Mouse (Mus musculus) olfactory bulb, adult 2 months (tissue): ENCODE data around the gene Smoc1. TPM values are rescaled to one million over a fixed set of nuclear protein-coding genes. Genes with fewer than 3 reads are reported as not detected.
A peak's percentile ranks its signal among the peaks of the same experiment; 100 is the strongest.

Experiments
- H3K27ac ChIP-seq: fragments of 200-500 bp; 2 replicates; pipeline ENCODE4 v1.5.1; 2012; ENCODE audit warnings: low read depth, low read length; ENCODE audit not compliant: insufficient read depth
- H3K4me1 ChIP-seq: fragments of 200-500 bp; 2 replicates; pipeline ENCODE4 v1.6.1; 2012; ENCODE audit warnings: low read length; ENCODE audit not compliant: control insufficient read depth, insufficient read depth
- H3K4me3 ChIP-seq: fragments of 200-500 bp; 2 replicates; pipeline ENCODE4 v1.5.1; 2012; ENCODE audit warnings: mild to moderate bottlenecking, low read depth, low read length, moderate library complexity; ENCODE audit not compliant: insufficient read depth
- CTCF ChIP-seq: fragments of 200-500 bp; IDR thresholded peaks from 2 replicates; pipeline ENCODE4 v1.5.1; 2012; ENCODE audit warnings: low read depth, mild to moderate bottlenecking, low read length, moderate library complexity; ENCODE audit not compliant: insufficient read depth
- POLR2A ChIP-seq: fragments of 200-500 bp; IDR thresholded peaks from 2 replicates; pipeline ENCODE4 v1.6.1; 2012; ENCODE audit warnings: mild to moderate bottlenecking, low read depth, low read length, moderate library complexity; ENCODE audit not compliant: insufficient read depth
- WGBS: fragments of 180-500 bp; shearing (Covaris S2); methylation state at CpG from one replicate; pipeline ENCODE4 v1.1.7; 2018; 5-methylcytosine and 5-hydroxymethylcytosine counted together
- polyA plus RNA-seq: library from polyadenylated mRNA; stranded (reverse); fragments of >200 nt; gene quantifications from 2 replicates; pipeline ENCODE4 v1.2.4, GENCODE M21; 2012; ENCODE audit warnings: low replicate concordance; ENCODE audit not compliant: missing spikeins, insufficient read depth, insufficient read length

Smoc1 gene
- polyA plus RNA-seq, 1 experiment: not detected

DNA sequence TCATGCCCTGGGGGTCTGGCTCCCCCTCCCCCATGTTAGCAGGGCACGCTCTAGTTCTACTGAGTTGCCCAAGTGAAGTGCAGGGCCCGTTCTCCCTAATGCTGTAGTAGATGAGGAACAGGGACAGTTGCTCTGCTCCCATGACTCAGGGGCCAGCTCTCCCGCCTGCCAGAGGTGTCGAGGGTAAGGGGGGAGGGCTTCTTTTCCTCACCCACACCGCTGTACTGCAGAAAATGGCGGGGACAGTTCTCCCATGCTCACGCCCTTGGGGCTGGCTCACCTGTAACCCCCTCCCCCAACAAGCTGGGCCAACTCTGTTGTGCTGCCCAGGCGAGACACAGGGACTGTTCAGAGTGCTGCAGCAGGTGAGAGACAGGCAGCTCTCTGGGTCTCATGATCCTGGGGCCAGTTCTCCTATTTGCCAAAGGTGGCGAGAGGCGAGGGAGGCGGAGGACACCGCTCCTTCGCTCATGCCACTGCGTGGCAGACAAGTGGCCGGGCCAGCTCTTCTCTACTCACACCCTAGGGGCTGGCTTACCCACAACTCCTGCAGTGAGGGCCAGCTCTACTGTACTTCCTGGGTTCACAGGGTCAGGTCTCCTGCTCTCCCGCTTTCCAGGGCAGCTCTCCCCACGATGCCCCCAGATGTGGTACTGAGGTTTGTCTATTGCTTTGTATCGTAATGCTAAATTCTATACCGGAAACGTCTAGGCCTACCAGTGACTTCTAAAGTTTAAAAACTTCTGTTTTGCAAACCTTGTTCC, 7.9 kb upstream of the Smoc1 start:
- no peak for TF ChIP-seq CTCF
- TF ChIP-seq POLR2A: no peak
- 90% methylated on average over 20 of the region's 20 CpGs for WGBS
- H3K4me3 ChIP-seq: no peak overlapping the region
- no peak overlapping the region for H3K27ac ChIP-seq
- H3K4me1 ChIP-seq: no peaks in the 10 kb centered on the region

DNA sequence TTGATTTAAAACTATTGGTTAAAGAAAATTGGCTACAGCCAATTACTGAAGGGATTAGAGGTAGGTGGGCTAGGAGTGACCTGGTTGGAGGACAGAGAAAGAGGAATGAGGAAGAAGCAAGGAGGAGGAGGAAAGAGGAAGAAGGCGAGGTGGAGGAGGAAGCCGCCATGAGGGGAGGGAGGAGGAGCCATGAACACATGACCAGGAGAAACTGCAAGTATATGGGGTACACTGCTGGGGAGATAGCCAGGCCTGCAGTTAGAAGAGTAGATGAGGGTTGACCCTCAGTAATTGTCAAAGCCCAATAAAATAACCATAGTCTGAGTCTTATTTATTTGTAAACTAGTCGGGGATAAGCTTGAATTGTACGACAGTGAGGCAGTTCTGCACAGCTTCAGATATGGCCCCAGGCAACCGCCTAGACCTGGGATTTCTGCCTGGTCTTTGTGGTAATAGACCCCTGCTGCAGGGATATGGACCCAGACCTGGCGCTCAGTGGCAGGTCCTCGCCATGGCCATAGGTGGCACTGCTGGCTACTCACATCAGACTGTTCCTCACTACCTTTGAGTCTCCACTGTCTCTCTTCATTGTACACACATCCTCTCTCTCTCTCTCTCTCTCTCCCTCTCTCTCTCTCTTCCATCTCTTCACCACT, 7.2 kb upstream of the Smoc1 start:
- Histone ChIP-seq H3K4me3 (no peak overlapping the region), H3K4me1 (no peaks in the 10 kb centered on the region), H3K27ac (no peak overlapping the region)
- WGBS: 88% methylated on average over 7 of the region's 7 CpGs
- TF ChIP-seq POLR2A (no peak), CTCF (no peak)

DNA sequence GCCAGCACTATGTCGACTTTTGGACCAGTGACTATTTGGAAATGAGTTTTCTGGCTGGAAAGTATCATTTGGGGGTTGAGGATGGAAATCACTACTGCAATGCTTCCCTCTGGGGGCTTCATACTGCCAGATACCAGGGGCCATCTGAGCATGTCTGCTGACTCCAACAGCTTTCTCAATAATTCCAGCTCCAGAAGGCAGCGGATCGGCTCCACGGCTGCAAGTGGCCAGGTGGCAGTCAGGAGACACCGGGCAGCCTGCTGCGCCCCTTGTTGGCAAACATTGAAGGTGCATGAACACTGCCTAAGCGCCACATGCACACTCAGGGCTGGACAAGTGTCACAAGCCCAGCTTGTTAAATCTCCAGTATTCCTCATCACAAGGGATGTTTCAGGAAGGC, 2.2 kb upstream of the Smoc1 start:
- H3K27ac ChIP-seq: no peak overlapping the region
- no peak overlapping the region for H3K4me3 ChIP-seq
- H3K4me1 ChIP-seq: peaks cover 16% of the 10 kb centered on the region
- TF ChIP-seq CTCF: no peak
- no peak for TF ChIP-seq POLR2A
- 89% methylated on average over 7 of the region's 7 CpGs for WGBS

DNA sequence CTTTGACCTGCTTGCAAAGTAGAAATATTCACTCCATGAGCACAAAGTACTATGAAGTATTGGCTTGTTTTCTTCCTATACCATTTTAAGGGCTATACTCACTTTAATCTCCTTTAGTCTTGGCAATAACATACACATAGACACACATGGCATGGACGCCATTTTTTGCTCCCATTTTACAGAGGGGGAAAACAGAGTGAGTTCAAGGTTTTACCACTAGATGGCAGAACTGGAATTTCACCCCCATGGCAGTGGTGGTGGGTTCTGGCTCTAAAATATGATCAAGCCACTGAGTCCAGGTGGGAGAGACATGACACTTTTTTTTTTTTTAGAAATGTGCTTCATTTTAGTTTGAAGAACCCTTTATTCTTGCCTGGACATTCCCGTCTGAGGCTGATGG, 1.6 kb upstream of the Smoc1 start:
- TF ChIP-seq CTCF: no peak
- no peak for TF ChIP-seq POLR2A
- WGBS: 82% methylated on average over 2 of the region's 2 CpGs
- no peak overlapping the region for H3K4me3 ChIP-seq
- peaks cover 16% of the 10 kb centered on the region for H3K4me1 ChIP-seq
- no peak overlapping the region for H3K27ac ChIP-seq

DNA sequence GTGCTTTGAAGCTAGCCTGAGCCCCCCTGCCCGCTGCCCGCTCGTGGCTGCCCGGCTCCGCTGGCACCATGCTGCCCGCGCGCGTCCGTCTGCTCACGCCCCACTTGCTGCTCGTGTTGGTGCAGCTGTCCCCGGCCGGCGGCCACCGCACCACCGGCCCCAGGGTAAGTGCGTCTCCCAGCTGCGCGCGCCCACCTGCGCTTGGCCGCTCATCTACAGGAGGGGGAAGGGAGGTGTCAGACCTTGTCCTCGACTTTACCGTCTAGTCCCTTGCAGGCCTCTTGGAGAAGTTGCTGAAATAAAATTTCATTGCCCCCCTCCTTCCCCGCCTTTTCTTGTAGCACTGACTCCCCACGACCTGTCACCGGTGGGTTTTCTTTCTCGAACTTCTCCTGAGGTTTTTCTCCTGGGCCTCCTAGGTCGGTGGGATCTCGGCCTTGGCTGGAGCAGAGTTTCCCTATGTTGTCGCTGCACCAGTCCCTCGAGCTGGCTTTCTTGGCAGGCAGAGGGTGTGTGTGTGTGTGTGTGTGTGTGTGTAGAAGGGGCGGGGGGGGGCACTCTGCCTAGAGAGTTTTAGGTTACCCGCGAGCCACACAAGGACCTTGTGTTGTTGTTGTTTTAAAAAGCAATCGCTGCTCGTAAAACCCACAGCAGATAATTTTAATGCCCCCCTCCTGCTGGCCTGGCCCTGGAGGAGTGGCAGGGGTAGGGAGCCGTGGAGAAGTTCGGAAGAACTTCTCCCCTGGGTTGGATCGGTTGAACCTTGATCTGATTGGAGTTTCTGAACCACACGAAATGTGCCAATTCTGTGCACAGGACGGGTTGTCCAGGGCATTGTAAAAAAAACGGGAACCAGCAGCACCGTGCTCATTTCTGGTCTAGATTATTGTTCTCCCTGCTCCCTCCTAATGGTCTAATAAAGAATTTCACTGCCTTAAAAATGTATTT, 661 bp downstream of the Smoc1 start:
- Histone ChIP-seq H3K27ac (no peak overlapping the region), H3K4me1 (peaks cover 19% of the 10 kb centered on the region), H3K4me3 (peak overlapping the region; percentile 77)
- no peak; the same call in 1 of the 2 replicates for TF ChIP-seq POLR2A
- no peak for TF ChIP-seq CTCF
- 7% methylated on average over 45 of the region's 45 CpGs for WGBS

DNA sequence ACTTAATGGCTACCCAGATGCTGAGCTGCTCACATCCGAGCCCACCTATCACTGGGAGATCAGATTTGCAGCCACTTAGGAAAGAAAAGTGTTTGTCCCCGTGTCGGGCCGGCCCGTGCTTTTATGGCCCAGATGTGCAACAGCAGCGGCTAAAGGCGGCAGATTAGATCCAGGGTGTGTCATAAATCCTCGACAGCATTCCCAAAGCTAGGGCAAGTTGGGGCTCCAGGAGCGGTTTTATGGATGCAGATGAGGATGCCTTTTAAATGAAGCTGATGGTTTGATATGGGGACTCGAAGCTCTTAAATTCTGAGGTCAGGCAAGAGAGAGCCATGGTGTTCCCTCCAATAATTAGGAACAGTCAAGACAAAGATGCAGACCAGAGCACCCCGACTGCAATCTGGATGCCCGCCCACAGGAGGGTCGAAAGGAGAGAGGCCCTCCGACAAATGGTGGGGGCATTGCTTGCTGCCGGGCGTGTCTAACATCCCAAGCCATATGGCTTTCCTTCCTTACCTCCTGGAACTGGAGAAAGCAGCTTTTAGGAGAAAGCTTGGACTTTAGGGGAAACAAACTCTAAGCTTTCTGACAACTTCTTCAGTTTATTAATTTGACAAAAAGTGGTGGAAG, 1.8 kb downstream of the Smoc1 start:
- Histone ChIP-seq H3K4me1 (peaks cover 21% of the 10 kb centered on the region), H3K27ac (no peak overlapping the region), H3K4me3 (peak overlapping the region; percentile 28)
- 59% methylated on average over 16 of the region's 16 CpGs for WGBS
- no peak for TF ChIP-seq CTCF
- no peak for TF ChIP-seq POLR2A

DNA sequence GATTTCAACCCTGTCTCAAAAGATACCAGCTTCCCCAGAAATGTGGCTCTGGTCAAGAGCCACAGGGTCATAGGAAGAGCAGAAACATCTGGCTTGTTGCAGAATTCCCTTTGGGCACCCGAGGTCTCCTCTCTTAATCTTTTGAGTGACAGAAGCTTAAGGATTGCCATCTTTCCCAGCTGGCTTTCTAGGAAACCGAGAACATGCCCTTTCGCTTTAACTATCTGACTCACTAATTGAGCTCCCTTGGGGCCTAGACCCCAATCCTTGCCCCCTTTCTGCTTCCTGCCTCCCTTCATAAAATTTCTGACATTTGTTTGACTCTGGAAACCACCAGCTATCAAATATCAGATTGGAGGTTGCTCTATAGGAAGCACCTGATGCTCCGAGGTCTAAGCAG, 3.1 kb downstream of the Smoc1 start:
- TF ChIP-seq CTCF: no peak
- TF ChIP-seq POLR2A: no peak
- Histone ChIP-seq H3K4me1 (peaks cover 29% of the 10 kb centered on the region), H3K27ac (no peak overlapping the region), H3K4me3 (no peak overlapping the region)
- WGBS: 74% methylated on average over 4 of the region's 4 CpGs

DNA sequence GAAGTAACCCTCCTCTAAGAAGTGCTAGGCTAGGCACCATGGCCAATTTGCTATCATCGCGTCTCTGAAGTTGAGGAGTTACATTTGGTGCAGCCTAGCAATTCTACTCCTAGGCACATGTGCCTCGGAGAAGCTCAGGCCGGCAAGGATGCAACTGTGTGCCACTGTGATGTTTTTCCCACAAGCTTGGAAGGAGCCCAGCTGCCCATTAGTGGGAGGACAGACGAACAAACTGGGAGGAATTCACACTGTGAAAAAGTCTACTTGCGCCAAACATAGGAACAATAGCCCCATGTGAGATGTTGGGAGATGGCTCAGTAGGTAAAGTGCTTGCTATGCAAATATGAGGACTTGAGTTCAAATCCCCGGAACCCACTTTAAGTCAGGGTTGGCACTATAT, 5.0 kb downstream of the Smoc1 start:
- TF ChIP-seq CTCF (no peak), POLR2A (no peak)
- H3K4me1 ChIP-seq: peaks cover 23% of the 10 kb centered on the region
- no peak overlapping the region for H3K4me3 ChIP-seq
- 43% methylated on average over 7 of the region's 7 CpGs for WGBS
- H3K27ac ChIP-seq: no peak overlapping the region
